13 mouse cellular contexts compared by ENCODE assay signal in genomic region chr17:84157743-84158460, GRCm38 (mm10). TPM values are rescaled to one million over a fixed set of nuclear protein-coding genes. Genes with fewer than 3 reads are reported as not detected.
DNase-seq lines count a peak whose midpoint lies in the region; ATAC-seq and TF ChIP-seq lines count a peak whose summit lies in the region.
"Had no signal": no experiment of that assay in that cellular context is flagged by ENCODE, and none has a peak within 500 bp of the region (broad histone marks: within the 10 kb centered on the region; RNA-seq: fewer than 3 reads in every experiment).

No protein-coding gene starts in this region.

- no peaks in the 10 kb centered on the region for H3K9me3 ChIP-seq in heart, embryonic 10.5 days
- no peaks in the 10 kb centered on the region for H3K9me3 ChIP-seq in liver, embryonic 11.5 days (ENCODE audit: control insufficient read depth, low read length)
- H3K9me3 ChIP-seq: midbrain, embryonic 13.5 days; neural tube, embryonic 15.5 days had no signal

- peak overlapping the region; percentile 24; the same call in 1 of the 2 replicates for H3K4me2 ChIP-seq in liver, embryonic 11.5 days
- H3K4me2 ChIP-seq: midbrain, embryonic 13.5 days; neural tube, embryonic 15.5 days had no signal

- ATAC-seq in liver, embryonic 11.5 days (replicated peaks; ENCODE audit: low FRiP score): no peak
- ATAC-seq in megakaryocyte-erythroid progenitor cell, adult 5-6 weeks (replicated peaks; ENCODE audit: low FRiP score, low TSS enrichment, poor library complexity, severe bottlenecking): no peak
- ATAC-seq: midbrain, embryonic 13.5 days had no signal

- H3K4me1 ChIP-seq in heart, embryonic 10.5 days: peaks cover 78% of the 10 kb centered on the region
- H3K4me1 ChIP-seq in thymus, adult 2 months (replicated peaks; ENCODE audit: control insufficient read depth, insufficient read depth, low read length): peaks cover 78% of the 10 kb centered on the region
- H3K4me1 ChIP-seq in liver, embryonic 11.5 days (replicated peaks; ENCODE audit: control insufficient read depth, insufficient read depth, low read length): peaks cover 66% of the 10 kb centered on the region

- H3K27me3 ChIP-seq in heart, embryonic 10.5 days (ENCODE audit: insufficient read depth, poor library complexity, severe bottlenecking): peaks cover 23% of the 10 kb centered on the region; the same call in 1 of the 2 replicates
- no peaks in the 10 kb centered on the region for H3K27me3 ChIP-seq in thymus, adult 2 months (ENCODE audit: control insufficient read depth, insufficient read depth, low read length)
- no peaks in the 10 kb centered on the region for H3K27me3 ChIP-seq in liver, embryonic 11.5 days (replicated peaks; ENCODE audit: control insufficient read depth, insufficient read depth, low read length)

- no peaks in the 10 kb centered on the region for H3K36me3 ChIP-seq in heart, embryonic 10.5 days
- no peaks in the 10 kb centered on the region for H3K36me3 ChIP-seq in thymus, adult 2 months (ENCODE audit: control insufficient read depth, insufficient read depth, low read length)
- H3K36me3 ChIP-seq in liver, embryonic 11.5 days (ENCODE audit: control insufficient read depth, insufficient read depth, low read length): no peaks in the 10 kb centered on the region
- H3K36me3 ChIP-seq: midbrain, embryonic 13.5 days; neural tube, embryonic 15.5 days had no signal

- no peak for DNase-seq in heart, embryonic 10.5 days (ENCODE audit: low spot score)
- no peak for DNase-seq in heart, adult 9 months (ENCODE audit: low spot score in 2 of 2)
- DNase-seq in thymus, adult 2 months: peak; percentile 12
- no peak for DNase-seq in thymus, postnatal 0 days (ENCODE audit: low spot score)
- peak; percentile 34 for DNase-seq in liver, embryonic 11.5 days (ENCODE audit: low spot score)
- DNase-seq in thymus, postnatal 4 days: peak; percentile 35
- no peak for DNase-seq in layer of hippocampus, postnatal 25 days (ENCODE audit: extremely low spot score in 1 of 2, low spot score in 1 of 2)
- DNase-seq: adrenal gland, postnatal 25 days; left cerebral cortex, postnatal 4 days had no signal

- H3K27ac ChIP-seq in heart, embryonic 10.5 days: peak overlapping the region; percentile 60
- H3K27ac ChIP-seq in thymus, adult 2 months (ENCODE audit: control insufficient read depth, insufficient read depth, low read length): no peak overlapping the region
- H3K27ac ChIP-seq in liver, embryonic 11.5 days (ENCODE audit: low read depth, low read length): peak overlapping the region; percentile 73
- H3K27ac ChIP-seq: midbrain, embryonic 13.5 days; neural tube, embryonic 15.5 days had no signal

- TF ChIP-seq CTCF in thymus, adult 2 months (IDR thresholded peaks at IDR 0.05; ENCODE audit: borderline replicate concordance, control insufficient read depth, extremely low read depth, insufficient read depth, low read length, poor library complexity): no peak

- no peak overlapping the region for H3K9ac ChIP-seq in liver, embryonic 11.5 days (ENCODE audit: low read depth, low read length)
- H3K9ac ChIP-seq: midbrain, embryonic 13.5 days; neural tube, embryonic 15.5 days had no signal

- WGBS in heart, embryonic 10.5 days: 40% methylated on average over 6 of the region's 6 CpGs
- WGBS in thymus, adult 2 months: 50% methylated on average over 6 of the region's 6 CpGs
- WGBS in liver, embryonic 11.5 days: 57% methylated on average over 6 of the region's 6 CpGs

- H3K4me3 ChIP-seq in heart, embryonic 10.5 days: no peak overlapping the region
- no peak overlapping the region for H3K4me3 ChIP-seq in thymus, adult 2 months (ENCODE audit: control insufficient read depth, insufficient read depth, low read length)
- no peak overlapping the region for H3K4me3 ChIP-seq in liver, embryonic 11.5 days (ENCODE audit: low read depth, low read length)
- H3K4me3 ChIP-seq: erythroblast, embryonic 14.5 days; midbrain, embryonic 13.5 days; neural tube, embryonic 15.5 days had no signal

- TF ChIP-seq POLR2A in thymus, adult 2 months (IDR thresholded peaks at IDR 0.05; ENCODE audit: control insufficient read depth, extremely low read depth, insufficient read depth, low read length, poor library complexity): no peak

RNA-seq across cellular contexts. Expression of gene Zfp36l2, which starts 29.8 kb away (rescaled TPM):
- 5.2 and 10.4 TPM in 2 replicates for polyA plus RNA-seq in heart, embryonic 10.5 days (2016; fragmentation: Nextera tagmentation; extraction: Ambion mirVana)
- polyA plus RNA-seq in thymus, adult 2 months (2012; rRNA removed): 182 and 287 TPM in 2 replicates
- polyA plus RNA-seq in thymus, postnatal 0 days (2015; fragmentation: Nextera tagmentation; extraction: Ambion mirVana): 28.4 and 35.1 TPM in 2 replicates
- 24.7 and 26.7 TPM in 2 replicates for polyA plus RNA-seq in liver, embryonic 11.5 days (2014; fragmentation: Nextera tagmentation; extraction: Ambion mirVana)
- total RNA-seq in megakaryocyte-erythroid progenitor cell, adult 5-6 weeks (2014; fragmentation: Nextera tagmentation): 136 and 142 TPM in 2 replicates
- total RNA-seq in megakaryocyte-erythroid progenitor cell, adult 5-6 weeks (2017): 97.7 and 143 TPM in 2 replicates
- total RNA-seq in layer of hippocampus, postnatal 25 days (2021): 10 to 100 TPM; 26.6 to 28.7 TPM

Comparison
In these comparisons a context has a peak if more than half of its experiments do, and no peak if none do; other contexts are left out.
1. DNase-seq: peak in thymus, adult 2 months (single experiment), liver, embryonic 11.5 days (single experiment) and thymus, postnatal 4 days (single experiment); none in heart, embryonic 10.5 days (single experiment), heart, adult 9 months (0 of 2), thymus, postnatal 0 days (single experiment) and layer of hippocampus, postnatal 25 days (0 of 2).